Mouse (Mus musculus) heart, embryonic 11.5 days (tissue): ENCODE data around the gene Pnkp. TPM values are rescaled to one million over a fixed set of nuclear protein-coding genes. Genes with fewer than 3 reads are reported as not detected.

Source experiments
- ATAC-seq: fragments of 200-750 bp; cut with Nextera tagmentation; replicated peaks from 2 replicates; pipeline ENCODE4 v1.8.0; 2017; ENCODE audit warnings: moderate library complexity; ENCODE audit not compliant: insufficient number of reproducible peaks, low FRiP score, low TSS enrichment
- H3K27ac ChIP-seq: fragments of 300-500 bp; sonication (generic); 2 replicates; pipeline ENCODE4 v1.5.1; 2014; ENCODE audit warnings: mild to moderate bottlenecking, low read depth, low read length
- H3K27me3 ChIP-seq: fragments of 300-500 bp; sonication (generic); 2 replicates; pipeline ENCODE4 v1.6.1; 2014; ENCODE audit warnings: mild to moderate bottlenecking, low read length, mixed read lengths; ENCODE audit not compliant: control insufficient read depth, insufficient read depth
- H3K36me3 ChIP-seq: fragments of 300-500 bp; sonication (generic); 2 replicates; pipeline ENCODE4 v1.6.1; 2014; ENCODE audit warnings: mild to moderate bottlenecking, low read length, moderate library complexity, mixed read lengths; ENCODE audit not compliant: control insufficient read depth, insufficient read depth
- H3K4me1 ChIP-seq: fragments of 300-500 bp; sonication (generic); 2 replicates; pipeline ENCODE4 v1.6.1; 2014; ENCODE audit warnings: low read length; ENCODE audit not compliant: control insufficient read depth, insufficient read depth
- H3K4me2 ChIP-seq: fragments of 300-500 bp; sonication (generic); 2 replicates; pipeline ENCODE4 v1.6.1; 2014; ENCODE audit warnings: mild to moderate bottlenecking, moderate library complexity
- H3K4me3 ChIP-seq: fragments of 300-500 bp; sonication (generic); 2 replicates; pipeline ENCODE4 v1.5.1; 2014; ENCODE audit warnings: low read depth, low read length
- H3K9ac ChIP-seq: fragments of 300-500 bp; sonication (generic); 2 replicates; pipeline ENCODE4 v1.6.1; 2014; ENCODE audit warnings: mild to moderate bottlenecking, low read depth, low read length, moderate library complexity
- H3K9me3 ChIP-seq: fragments of 300-500 bp; sonication (generic); replicated peaks from 2 replicates; pipeline ENCODE4 v1.6.1; 2016; ENCODE audit warnings: low read length; ENCODE audit not compliant: control insufficient read depth
- WGBS: fragments of 180-500 bp; shearing (Covaris S2); extraction: QIAGEN DNeasy Blood & Tissue Kit; methylation state at CpG from one replicate; pipeline ENCODE4 v1.1.7; 2014; ENCODE audit not compliant: insufficient replicate concordance; 5-methylcytosine and 5-hydroxymethylcytosine counted together
- microRNA counts: library from miRNA; unstranded; fragments of <30 nt; microRNA quantifications from one replicate; lab custom pipeline; 2015
- microRNA-seq: library from miRNA; unstranded; fragments of <30 nt; microRNA quantifications from one replicate; pipeline ENCODE4, GENCODE M21; 2016; ENCODE audit warnings: borderline number of aligned reads
- polyA plus RNA-seq: library from polyadenylated mRNA; unstranded; fragments of >200 nt; fragmentation: Nextera tagmentation; extraction: Ambion mirVana; gene quantifications from 2 replicates; pipeline ENCODE4 v1.2.1, GENCODE M21; 2014

The Pnkp gene
- polyA plus RNA-seq, 1 experiment from 2014 or later = 18.9 TPM

DNA sequence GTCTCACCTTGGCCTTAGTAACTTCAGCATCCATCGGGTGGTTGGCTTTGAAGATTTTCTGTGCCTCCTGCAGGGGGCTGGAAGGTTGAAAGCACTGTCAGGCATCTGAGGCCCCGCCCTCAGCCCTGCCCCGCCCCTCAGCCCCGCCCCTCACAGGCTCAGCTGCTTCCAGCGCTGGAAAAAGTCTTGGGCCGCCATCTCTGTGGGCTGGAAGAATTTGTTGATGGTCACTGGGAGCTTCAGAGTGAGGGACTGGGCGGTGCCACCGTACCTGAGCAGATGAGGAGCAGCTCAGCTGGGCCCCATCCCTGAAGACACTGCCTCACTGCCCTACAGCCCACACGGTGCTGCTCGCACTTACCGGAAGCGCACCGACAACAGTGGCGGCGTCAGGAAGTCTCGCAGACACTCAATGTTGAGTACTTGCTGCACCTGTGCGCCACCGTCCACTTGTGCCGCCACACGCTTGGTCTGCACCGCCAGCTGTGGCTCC is 44.3 kb downstream of the Pnkp start:
- H3K4me3 ChIP-seq = peak overlapping the region; percentile 34
- 0 out of 2 replicates have a peak, but pooled peaks have one; percentile 29 for ATAC-seq
- 9% methylated on average over 21 of the region's 21 CpGs for WGBS
- H3K4me2 ChIP-seq = peak overlapping the region; percentile 61
- H3K9ac ChIP-seq = peak overlapping the region; percentile 59; the same call in 1 of the 2 replicates
- H3K27ac ChIP-seq = peak overlapping the region; percentile 46
- H3K27me3 ChIP-seq = no peaks in the 10 kb centered on the region
- peaks cover 36% of the 10 kb centered on the region for H3K36me3 ChIP-seq
- no peaks in the 10 kb centered on the region for H3K9me3 ChIP-seq
- H3K4me1 ChIP-seq = peaks cover 26% of the 10 kb centered on the region

DNA sequence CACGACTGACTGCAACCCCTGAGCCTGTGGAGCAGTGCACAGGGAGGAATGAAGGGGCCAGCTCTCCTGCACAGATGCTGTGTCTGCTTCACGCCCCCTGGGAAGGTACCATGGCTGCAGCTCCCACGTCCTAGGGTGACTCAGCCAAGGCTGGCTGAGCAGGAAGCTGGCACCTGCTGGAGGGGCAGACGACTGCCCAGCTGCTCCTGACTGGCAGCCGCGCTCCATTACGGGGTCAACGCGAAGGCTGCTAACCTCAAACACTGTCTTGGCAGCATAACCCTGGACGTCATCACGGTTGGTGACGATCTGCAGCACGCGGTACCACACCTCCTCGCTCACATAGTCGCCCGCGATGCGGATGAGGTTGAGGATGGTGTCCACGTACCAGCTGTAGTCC is 48.5 kb downstream of the Pnkp start:
- Histone ChIP-seq H3K36me3 (peaks cover 57% of the 10 kb centered on the region), H3K9ac (no peak overlapping the region), H3K27ac (no peak overlapping the region), H3K9me3 (no peaks in the 10 kb centered on the region), H3K4me1 (peaks cover 15% of the 10 kb centered on the region), H3K27me3 (no peaks in the 10 kb centered on the region), H3K4me2 (no peak overlapping the region), H3K4me3 (no peak overlapping the region)
- ATAC-seq = no peak
- 90% methylated on average over 20 of the region's 20 CpGs for WGBS

DNA sequence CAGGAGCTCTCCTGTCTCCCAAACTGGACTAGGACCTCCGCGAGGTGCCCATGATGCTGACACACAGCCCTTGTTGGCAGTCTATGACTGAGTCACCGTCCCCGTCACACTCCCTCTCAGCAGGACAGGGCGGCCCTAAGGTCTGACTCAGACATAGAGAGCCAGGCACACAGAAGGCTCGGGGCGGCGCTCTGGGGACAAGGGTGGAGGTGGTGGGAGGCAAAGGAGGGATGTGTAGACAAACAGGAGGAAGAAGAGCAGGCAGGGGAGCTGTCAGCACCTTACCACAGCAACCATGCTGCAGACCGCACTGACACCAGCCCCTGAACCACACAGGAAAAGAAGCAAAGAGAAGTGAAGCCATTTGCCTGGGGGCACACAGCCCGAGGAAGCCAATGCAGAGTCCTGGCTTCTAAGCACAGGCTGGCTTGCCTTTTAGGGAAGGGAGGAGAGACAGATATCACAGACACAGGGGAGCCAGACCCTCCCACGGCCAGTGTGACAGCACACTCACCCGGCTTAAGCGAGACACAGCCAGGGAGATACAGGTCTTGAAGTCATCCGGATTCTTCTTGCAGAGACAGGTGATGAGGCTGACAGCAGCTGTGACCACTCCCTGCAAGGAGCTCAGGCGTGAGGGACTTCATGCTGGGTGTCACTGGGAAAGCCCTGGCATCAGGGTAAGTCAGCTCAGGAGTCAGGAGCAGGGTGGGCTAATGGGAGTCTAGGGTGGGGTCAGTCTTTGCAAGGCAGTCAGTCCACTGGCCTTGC is 52.0 kb downstream of the Pnkp start:
- Histone ChIP-seq H3K4me2 (no peak overlapping the region), H3K4me3 (no peak overlapping the region), H3K27me3 (no peaks in the 10 kb centered on the region), H3K4me1 (no peaks in the 10 kb centered on the region), H3K27ac (no peak overlapping the region), H3K9me3 (no peaks in the 10 kb centered on the region), H3K36me3 (peaks cover 53% of the 10 kb centered on the region), H3K9ac (no peak overlapping the region; the same call in 1 of the 2 replicates)
- WGBS = 83% methylated on average over 15 of the region's 15 CpGs
- ATAC-seq = no peak

MicroRNAs encoded within 50 kb of the gene (microRNA counts, 519-probe panel; counts per million panel counts)
- microRNA mmu-miR-707 (lab: Ali Mortazavi, UCI) = 32.2 counts per million

Small RNA genes within 50 kb of the gene (microRNA-seq; reads per million reads assigned to microRNA genes)
- gene Mir707 = not detected

Other genes starting within 250 kb of the Pnkp start
- gene Myh14, start 186.3 kb upstream of the Pnkp start, polyA plus RNA-seq = 0.31 and 0.56 TPM in 2 replicates
- not detected in 2 replicates for gene Izumo2, start 148.4 kb upstream of the Pnkp start, polyA plus RNA-seq
- 30.6 and 34.1 TPM in 2 replicates for gene Vrk3, start 108.7 kb upstream of the Pnkp start, polyA plus RNA-seq
- gene Zfp473, start 106.1 kb upstream of the Pnkp start, polyA plus RNA-seq = 0.58 and 1.2 TPM in 2 replicates
- gene Nup62, start 41.1 kb upstream of the Pnkp start, polyA plus RNA-seq = 49.0 and 57.5 TPM in 2 replicates
- gene Il4i1, start 40.8 kb upstream of the Pnkp start, polyA plus RNA-seq = 0.14 and 1.2 TPM in 2 replicates
- 1.6 and 1.9 TPM in 2 replicates for gene Atf5, start 40.5 kb upstream of the Pnkp start, polyA plus RNA-seq
- gene Akt1s1, start 8.1 kb upstream of the Pnkp start, polyA plus RNA-seq = 38.6 and 53.9 TPM in 2 replicates
- gene Tbc1d17, start 8.1 kb upstream of the Pnkp start, polyA plus RNA-seq = 48.2 and 49.2 TPM in 2 replicates
- gene Ptov1, start 12.6 kb downstream of the Pnkp start, polyA plus RNA-seq = 205 and 218 TPM in 2 replicates
- gene Med25, start 35.6 kb downstream of the Pnkp start, polyA plus RNA-seq = 47.3 and 51.9 TPM in 2 replicates
- 12.2 and 12.8 TPM in 2 replicates for gene Fuz, start 38.9 kb downstream of the Pnkp start, polyA plus RNA-seq
- gene Ap2a1, start 72.4 kb downstream of the Pnkp start, polyA plus RNA-seq = 69.1 and 77.3 TPM in 2 replicates
- gene Tsks, start 86.1 kb downstream of the Pnkp start, polyA plus RNA-seq = not detected in 2 replicates
- 10.0 and 10.5 TPM in 2 replicates for gene Cpt1c, start 117.7 kb downstream of the Pnkp start, polyA plus RNA-seq
- gene Prmt1, start 129.4 kb downstream of the Pnkp start, polyA plus RNA-seq = 179 and 194 TPM in 2 replicates
- gene Irf3, start 140.5 kb downstream of the Pnkp start, polyA plus RNA-seq = 57.3 and 61.4 TPM in 2 replicates
- 41.0 and 43.2 TPM in 2 replicates for gene Bcl2l12, start 141.6 kb downstream of the Pnkp start, polyA plus RNA-seq
- 37.9 and 42.5 TPM in 2 replicates for gene Scaf1, start 159.2 kb downstream of the Pnkp start, polyA plus RNA-seq
- 74.4 and 76.1 TPM in 2 replicates for gene Rras, start 160.8 kb downstream of the Pnkp start, polyA plus RNA-seq
- gene Prr12, start 195.7 kb downstream of the Pnkp start, polyA plus RNA-seq = 7.9 and 12.1 TPM in 2 replicates
- 54.2 and 58.9 TPM in 2 replicates for gene Nosip, start 205.3 kb downstream of the Pnkp start, polyA plus RNA-seq
- 11.7 and 13.3 TPM in 2 replicates for gene Prrg2, start 205.5 kb downstream of the Pnkp start, polyA plus RNA-seq
- 339 and 341 TPM in 2 replicates for gene Rcn3, start 235.1 kb downstream of the Pnkp start, polyA plus RNA-seq
- gene Fcgrt, start 246.7 kb downstream of the Pnkp start, polyA plus RNA-seq = 15.1 and 20.5 TPM in 2 replicates